Mouse (Mus musculus) gastrocnemius, adult 2 months (tissue): ENCODE results near the gene Kdm4b. TPM values are rescaled to one million over a fixed set of nuclear protein-coding genes. Genes with fewer than 3 reads are reported as not detected.

Source experiments
- DNase-seq: peaks from one replicate; pipeline ENCODE4 v3.0.0; 2022
- H3K27ac ChIP-seq: fragments of 200-600 bp; 2 replicates; pipeline ENCODE4 v1.8.1; 2022; ENCODE audit warnings: mild to moderate bottlenecking
- H3K4me3 ChIP-seq: fragments of 200-600 bp; 2 replicates; pipeline ENCODE4 v1.8.1; 2022; ENCODE audit warnings: mild to moderate bottlenecking, moderate library complexity
- CTCF ChIP-seq: fragments of 200-600 bp; IDR thresholded peaks from 2 replicates; pipeline ENCODE4 v1.8.1; 2022; ENCODE audit warnings: antibody characterized with exemption, mild to moderate bottlenecking, moderate library complexity
- intact Hi-C: fragments of 180-260 bp; cut with DNase I; formaldehyde crosslinking; loops from one replicate; pipeline ENCODE4 v1.15.1; 2025
- total RNA-seq, 2 experiments: library from RNA; stranded (reverse); gene quantifications; 2 replicates each; pipeline ENCODE4 v1.2.3; 2021

Kdm4b gene
- total RNA-seq, 2 experiments from 2014 or later, result 25.6 to 27.3 TPM

DNA sequence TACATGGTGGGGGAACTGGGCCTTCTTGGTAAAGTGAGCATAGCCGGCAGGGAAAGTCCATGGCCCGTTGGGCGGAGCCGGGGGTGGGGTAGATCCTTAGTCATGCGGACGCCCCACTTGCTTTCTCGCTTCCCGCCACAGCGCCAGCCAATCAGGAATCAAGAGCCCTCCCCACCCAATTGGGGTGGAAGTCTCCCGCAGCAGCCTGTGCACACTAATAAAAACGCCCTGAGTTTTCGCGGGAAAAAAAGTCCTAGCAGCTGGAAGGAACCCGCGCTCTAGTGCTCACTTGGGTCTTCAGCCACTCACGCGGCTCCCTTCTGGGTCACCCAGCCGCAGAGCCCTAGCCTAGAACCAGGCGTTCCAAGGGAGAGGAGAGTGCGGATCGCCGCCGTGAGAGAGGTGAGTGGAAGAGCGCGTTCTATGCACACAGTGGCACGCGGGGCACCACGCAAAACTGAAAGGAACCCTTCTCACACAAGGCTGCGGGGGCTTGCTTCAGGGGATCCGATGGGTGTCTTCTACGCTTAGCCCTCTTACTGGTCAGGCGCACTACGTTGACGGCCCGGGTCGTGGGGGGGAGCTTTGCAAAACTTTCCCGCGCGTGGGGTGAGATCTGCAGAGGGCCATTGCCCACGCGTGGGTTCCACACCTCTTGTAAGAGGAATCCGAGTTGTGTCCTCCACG lies 22.6 kb upstream of the Kdm4b start, which contains the start of gene Uhrf1:
Gene Uhrf1, plus strand, starts transcription at position 162 of the 687 bp plus-strand sequence.
- no peak for TF ChIP-seq CTCF
- H3K4me3 ChIP-seq, result peak within 1 kb of the TSS; percentile 80
- H3K27ac ChIP-seq, result peak within 1 kb of the TSS; percentile 53
- peak; percentile 82 for DNase-seq
- intact Hi-C loops, result no loop called here

GRCm38 (mm10) chr17:56303847-56304586 lies 21.8 kb upstream of the Kdm4b start:
- Histone ChIP-seq H3K27ac (peak overlapping the region; percentile 53), H3K4me3 (peak overlapping the region; percentile 80)
- TF ChIP-seq CTCF, result no peak
- DNase-seq, result peak; percentile 97
- intact Hi-C loops, result no loop called here

GRCm38 (mm10) chr17:56304718-56305117 lies 21.1 kb upstream of the Kdm4b start:
- peak overlapping the region; percentile 80 for H3K4me3 ChIP-seq
- TF ChIP-seq CTCF, result no peak
- intact Hi-C loops, result no loop called here
- no peak overlapping the region for H3K27ac ChIP-seq
- DNase-seq, result no peak

DNA sequence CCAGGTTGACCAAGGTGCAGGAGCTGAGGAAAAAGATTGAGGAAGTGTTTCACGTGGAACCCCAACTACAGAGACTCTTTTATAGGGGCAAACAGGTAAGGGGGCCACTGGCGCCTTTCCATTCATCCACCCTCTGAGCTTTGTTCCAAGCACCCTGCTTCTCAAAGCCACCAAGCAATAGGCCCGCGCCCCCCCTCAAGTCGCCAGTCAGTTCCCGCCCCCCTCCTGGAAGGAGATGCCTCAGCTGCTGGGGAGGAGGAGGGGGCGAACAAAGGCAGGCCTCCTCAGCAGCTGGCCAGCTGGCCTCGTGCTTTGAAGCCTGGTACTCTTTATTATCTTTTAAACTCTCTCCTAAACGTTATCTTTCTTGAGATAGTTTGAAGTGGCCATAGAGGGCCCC lies 20.7 kb upstream of the Kdm4b start:
- DNase-seq, result no peak
- no peak overlapping the region for H3K27ac ChIP-seq
- H3K4me3 ChIP-seq, result no peak overlapping the region
- intact Hi-C loops, result no loop called here
- no peak for TF ChIP-seq CTCF

GRCm38 (mm10) chr17:56305826-56306225 lies 20.0 kb upstream of the Kdm4b start:
- intact Hi-C loops, result no loop called here
- TF ChIP-seq CTCF, result peak; percentile 63
- no peak overlapping the region for H3K4me3 ChIP-seq

DNA sequence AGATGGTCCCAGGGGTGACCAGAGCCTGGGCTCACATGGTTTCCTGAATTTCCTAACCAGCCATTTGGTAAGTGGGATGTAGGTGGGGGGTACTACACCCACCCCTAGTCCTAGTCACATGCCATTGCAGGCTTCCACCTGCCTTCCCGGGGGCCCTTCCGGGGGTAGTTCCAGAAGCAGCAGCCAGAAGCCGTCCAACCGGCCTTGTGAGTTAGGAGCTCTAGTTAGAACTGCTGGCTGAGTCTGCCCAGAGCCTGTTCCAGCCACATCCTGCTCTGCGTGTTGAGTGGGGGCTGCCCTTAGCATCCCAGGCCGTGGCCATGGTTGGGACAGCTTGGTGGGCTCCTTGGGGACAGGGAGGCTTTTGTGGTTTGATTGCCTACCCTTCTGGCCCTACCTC lies 17.8 kb upstream of the Kdm4b start:
- no peak overlapping the region for H3K27ac ChIP-seq
- intact Hi-C loops, result no loop called here
- H3K4me3 ChIP-seq, result no peak overlapping the region
- TF ChIP-seq CTCF, result no peak
- no peak for DNase-seq

More at GRCm38 (mm10) chr17:56305826-56306225, 20.0 kb upstream of the Kdm4b start:
- no peak overlapping the region for H3K27ac ChIP-seq
- DNase-seq, result peak; percentile 66

- intact Hi-C loops, result no loop called here
- no peak for TF ChIP-seq CTCF
- Histone ChIP-seq H3K4me3 (no peak overlapping the region), H3K27ac (no peak overlapping the region)
- no peak for DNase-seq
These were observed 16.5 kb upstream of the Kdm4b start for GRCm38 (mm10) chr17:56309191-56309945.

DNA sequence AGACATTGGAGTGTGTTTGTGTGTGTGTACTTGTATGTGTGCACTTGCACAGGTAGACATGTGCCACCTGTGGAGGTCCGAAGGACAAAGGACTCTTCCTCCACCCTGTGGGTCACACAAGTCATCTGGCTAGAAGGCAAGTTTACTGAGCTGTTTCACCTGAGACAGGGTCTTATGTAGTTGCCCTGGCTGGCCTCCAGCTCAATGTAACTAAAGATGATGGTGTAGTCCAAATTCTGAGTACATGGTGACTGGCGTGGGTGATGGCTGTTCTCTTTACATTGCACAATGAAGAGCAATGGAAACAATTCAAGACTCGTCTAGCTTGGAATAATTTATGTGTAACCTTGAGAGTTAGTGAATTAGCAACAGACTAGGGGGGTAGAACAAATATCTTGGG lies 1.4 kb upstream of the Kdm4b start:
- Histone ChIP-seq H3K4me3 (no peak overlapping the region), H3K27ac (no peak overlapping the region)
- no peak for DNase-seq
- intact Hi-C loops, result no loop called here
- TF ChIP-seq CTCF, result no peak

DNA sequence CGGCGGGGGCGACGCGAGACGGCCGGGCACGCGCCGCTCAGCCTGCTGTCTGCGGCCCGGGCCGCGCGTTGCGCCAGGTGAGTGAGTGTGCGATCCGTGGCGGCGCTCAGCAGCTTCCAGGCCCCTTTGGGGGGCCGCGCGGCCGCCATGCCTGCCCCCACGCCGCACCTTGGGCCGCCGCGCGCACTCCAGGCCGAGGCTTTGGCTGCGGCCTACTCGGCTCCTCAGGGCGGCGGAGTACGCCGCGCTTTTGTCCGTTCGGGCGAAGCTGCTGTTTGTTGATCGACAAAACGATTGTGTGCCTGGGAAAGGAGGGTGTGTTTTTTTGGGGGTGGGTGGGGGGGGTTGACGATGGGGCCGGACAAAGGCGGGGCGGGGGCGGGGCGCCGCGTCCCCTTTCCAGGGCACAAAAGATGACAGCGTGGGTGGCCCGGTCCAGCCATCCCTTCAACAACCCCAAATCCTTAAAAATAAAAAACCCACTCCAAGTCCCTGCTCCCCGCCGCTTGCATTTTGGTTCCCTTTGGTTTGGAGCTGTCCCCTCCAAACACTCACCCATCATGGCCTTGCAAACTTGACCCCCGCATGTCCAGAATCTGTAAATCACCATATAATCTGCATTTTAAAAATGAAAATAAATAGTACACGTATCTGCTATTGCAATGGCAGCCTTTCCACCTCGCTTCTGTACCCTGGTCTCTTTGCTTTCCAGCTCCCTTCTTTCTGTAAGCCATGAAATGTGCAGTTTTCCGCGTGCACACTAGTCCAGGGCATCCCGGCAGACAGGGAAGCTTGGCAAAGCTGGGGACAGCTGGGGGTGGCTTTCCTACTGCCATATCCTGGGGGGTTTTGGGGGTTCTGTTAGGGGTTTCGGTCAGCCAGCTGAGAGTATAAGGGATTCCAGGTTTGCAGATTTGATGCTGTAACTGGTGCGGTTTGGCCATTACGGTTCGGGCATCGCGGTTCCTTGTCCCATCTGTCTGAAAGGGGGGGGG lies 588 bp downstream of the Kdm4b start:
- no peak for TF ChIP-seq CTCF
- H3K27ac ChIP-seq, result peak overlapping the region; percentile 97
- intact Hi-C loops, result no loop called here
- peak overlapping the region; percentile 92 for H3K4me3 ChIP-seq
- peak; percentile 46 for DNase-seq

- no peak for DNase-seq
- no peak for TF ChIP-seq CTCF
- intact Hi-C loops, result no loop called here
- Histone ChIP-seq H3K4me3 (no peak overlapping the region), H3K27ac (no peak overlapping the region)
These were observed 3.4 kb downstream of the Kdm4b start for GRCm38 (mm10) chr17:56329267-56329666.

- H3K27ac ChIP-seq, result peak overlapping the region; percentile 57; the same call in 1 of the 2 replicates
- no peak for DNase-seq
- intact Hi-C loops, result loop anchor here (10.0 kb wide), 1 partner anchor 196 kb away; no protein-coding TSS in a partner anchor
- no peak overlapping the region for H3K4me3 ChIP-seq
- TF ChIP-seq CTCF, result no peak
These were observed 4.5 kb downstream of the Kdm4b start for GRCm38 (mm10) chr17:56330345-56330744.

- H3K4me3 ChIP-seq, result no peak overlapping the region
- intact Hi-C loops, result loop anchor here (10.0 kb wide), 1 partner anchor 196 kb away; no protein-coding TSS in a partner anchor
These were observed 5.4 kb downstream of the Kdm4b start for GRCm38 (mm10) chr17:56331256-56331655.

More at GRCm38 (mm10) chr17:56331256-56331655, 5.4 kb downstream of the Kdm4b start:
- no peak for TF ChIP-seq CTCF
- H3K27ac ChIP-seq, result peak overlapping the region; percentile 57
- DNase-seq, result peak; percentile 80
